Mouse (Mus musculus) G1E (cell line): ENCODE measurements around the gene Papss2. TPM values are rescaled to one million over a fixed set of nuclear protein-coding genes. Genes with fewer than 3 reads are reported as not detected.

ENCODE experiments used
- ATAC-seq: 2 replicates; pipeline ENCODE4 v1.8.0; 2016; ENCODE audit warnings: mild to moderate bottlenecking; ENCODE audit not compliant: insufficient number of reproducible peaks, poor library complexity, low FRiP score, severe bottlenecking; ENCODE audit errors: extremely low read depth
- DNase-seq: peaks from one replicate; pipeline ENCODE4 v3.0.0; 2012; ENCODE audit warnings: low spot score
- H3K27me3 ChIP-seq: 2 replicates; pipeline ENCODE4 v1.6.1; 2012; ENCODE audit warnings: mild to moderate bottlenecking, low read length, inconsistent platforms; ENCODE audit not compliant: insufficient read depth
- H3K36me3 ChIP-seq: replicated peaks from 2 replicates; pipeline ENCODE3; 2012; ENCODE audit warnings: mild to moderate bottlenecking, inconsistent platforms
- H3K4me1 ChIP-seq: 2 replicates; pipeline ENCODE4 v1.6.1; 2012; ENCODE audit warnings: low read depth, low read length, inconsistent platforms, mixed read lengths; ENCODE audit not compliant: insufficient read depth
- H3K4me3 ChIP-seq: 2 replicates; pipeline ENCODE4 v1.5.1; 2012; ENCODE audit warnings: low read depth, mild to moderate bottlenecking, inconsistent platforms, low read length, moderate library complexity, mixed read lengths
- H3K9me3 ChIP-seq: replicated peaks from 2 replicates; pipeline ENCODE4 v1.6.1; 2012; ENCODE audit warnings: inconsistent platforms
- CTCF ChIP-seq: IDR thresholded peaks from 2 replicates; pipeline ENCODE4 v1.5.1; 2012; ENCODE audit warnings: low read depth, low read length, inconsistent platforms, mixed read lengths
- GATA1 ChIP-seq: IDR thresholded peaks from 2 replicates; pipeline ENCODE4 v1.6.1; 2012; ENCODE audit warnings: borderline replicate concordance, low read length, inconsistent platforms, mixed read lengths
- GATA2 ChIP-seq: IDR thresholded peaks from 2 replicates; pipeline ENCODE4 v1.6.1; 2012; ENCODE audit warnings: low read depth, low read length, inconsistent platforms, borderline replicate concordance
- POLR2AphosphoS5 ChIP-seq: IDR thresholded peaks from 2 replicates; pipeline ENCODE4 v1.6.1; 2012; ENCODE audit warnings: low read depth, low read length, inconsistent platforms; ENCODE audit not compliant: insufficient replicate concordance
- TAL1 ChIP-seq: conservative IDR thresholded peaks from 2 replicates; pipeline ENCODE4 v1.6.1; 2012; ENCODE audit warnings: low read depth, low read length, inconsistent platforms, mixed read lengths
- polyA plus RNA-seq: library from polyadenylated mRNA; stranded (reverse); fragments of >175 nt; gene quantifications from 2 replicates; pipeline ENCODE4 v1.2.3, GENCODE M21; 2012
- total RNA-seq, 2 experiments: library from RNA; stranded (forward) in 1 of 2; stranded (reverse) in 1 of 2; fragments of 200-1000 nt in 1 of 2; fragments of >200 nt in 1 of 2; fragmentation: Nextera tagmentation in 1 of 2; gene quantifications; 2 replicates each; pipeline ENCODE4 v1.2.3; 2014 to 2017

Gene Papss2
- total and polyA plus RNA-seq, 3 experiments: 7.0 to 164 (median 66.2) TPM

DNA sequence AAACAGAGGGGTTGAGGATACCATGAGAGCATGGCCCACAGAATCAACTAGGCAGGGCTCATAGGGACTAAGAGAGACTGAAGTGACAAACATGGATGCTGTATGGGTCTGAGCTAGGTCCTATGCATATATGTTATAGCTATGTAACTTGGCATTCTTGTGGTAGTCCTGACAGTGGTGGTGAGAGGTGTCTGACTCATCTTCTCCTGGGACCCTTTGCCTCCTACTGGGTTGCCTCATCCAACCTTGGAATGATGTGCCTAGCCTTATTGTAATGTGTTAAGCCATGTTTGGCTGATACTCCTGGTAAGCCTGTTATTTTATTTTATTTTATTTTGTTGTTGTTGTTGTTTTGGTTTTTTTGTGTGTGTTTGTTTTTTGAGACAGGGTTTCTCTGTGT, 120.1 kb downstream of the Papss2 start:
- H3K9me3 ChIP-seq: no peaks in the 10 kb centered on the region
- no peaks in the 10 kb centered on the region for H3K36me3 ChIP-seq
- TF ChIP-seq CTCF (no peak), POLR2AphosphoS5 (no peak), GATA2 (no peak), TAL1 (no peak), GATA1 (no peak)
- no peak for ATAC-seq
- peaks cover 34% of the 10 kb centered on the region for H3K4me1 ChIP-seq
- H3K27me3 ChIP-seq: no peaks in the 10 kb centered on the region
- DNase-seq: no peak
- no peak overlapping the region for H3K4me3 ChIP-seq

Other genes with a start within 250 kb of the Papss2 start
- 91.0 and 104 TPM in 2 replicates for gene Sgms1, start 206.1 kb upstream of the Papss2 start, total RNA-seq (2014; fragmentation: Nextera tagmentation)
- gene Sgms1, start 206.1 kb upstream of the Papss2 start, total RNA-seq (2017): 51.1 and 61.2 TPM in 2 replicates
- 14.1 and 14.5 TPM in 2 replicates for gene Sgms1, start 206.1 kb upstream of the Papss2 start, polyA plus RNA-seq
- gene Rpl9-ps6, start 129.2 kb upstream of the Papss2 start, total RNA-seq (2014; fragmentation: Nextera tagmentation): 13.8 and 18.3 TPM in 2 replicates
- 103 and 117 TPM in 2 replicates for gene Rpl9-ps6, start 129.2 kb upstream of the Papss2 start, total RNA-seq (2017)
- 1.9 and 2.0 TPM in 2 replicates for gene Rpl9-ps6, start 129.2 kb upstream of the Papss2 start, polyA plus RNA-seq
- gene Minpp1, start 110.0 kb upstream of the Papss2 start, total RNA-seq (2014; fragmentation: Nextera tagmentation): 62.6 and 63.2 TPM in 2 replicates
- 68.8 and 73.1 TPM in 2 replicates for gene Minpp1, start 110.0 kb upstream of the Papss2 start, total RNA-seq (2017)
- 197 and 273 TPM in 2 replicates for gene Minpp1, start 110.0 kb upstream of the Papss2 start, polyA plus RNA-seq
- 102 and 117 TPM in 2 replicates for gene Atad1, start 144.0 kb downstream of the Papss2 start, total RNA-seq (2014; fragmentation: Nextera tagmentation)
- gene Atad1, start 144.0 kb downstream of the Papss2 start, total RNA-seq (2017): 53.5 and 69.8 TPM in 2 replicates
- 1.4 and 2.3 TPM in 2 replicates for gene Atad1, start 144.0 kb downstream of the Papss2 start, polyA plus RNA-seq
- gene Pten, start 161.7 kb downstream of the Papss2 start, total RNA-seq (2014; fragmentation: Nextera tagmentation): 133 and 134 TPM in 2 replicates
- gene Pten, start 161.7 kb downstream of the Papss2 start, total RNA-seq (2017): 96.8 and 105 TPM in 2 replicates
- gene Pten, start 161.7 kb downstream of the Papss2 start, polyA plus RNA-seq: 31.4 and 43.7 TPM in 2 replicates